ENCODE assay signal across 17 mouse cellular contexts in genomic region chr2:4119678-4120458, GRCm38 (mm10).
DNase-seq lines count a peak whose midpoint lies in the region; ATAC-seq lines count a peak whose summit lies in the region.
"Had no signal": no experiment of that assay in that cellular context is flagged by ENCODE, and none has a peak within 500 bp of the region (broad histone marks: within the 10 kb centered on the region; RNA-seq: fewer than 3 reads in every experiment).

No protein-coding gene starts in this region.

- no peak overlapping the region for H3K4me3 ChIP-seq in forebrain, embryonic 10.5 days
- no peak overlapping the region for H3K4me3 ChIP-seq in hindbrain, embryonic 13.5 days
- no peak overlapping the region for H3K4me3 ChIP-seq in neural tube, embryonic 12.5 days
- H3K4me3 ChIP-seq in liver, embryonic 11.5 days (ENCODE audit: low read depth, low read length): no peak overlapping the region
- H3K4me3 ChIP-seq: stomach, embryonic 15.5 days had no signal

- DNase-seq in heart, adult 11 months: peak; percentile 25
- DNase-seq in heart, adult 18-20 months: no peak
- DNase-seq in forebrain, embryonic 10.5 days (ENCODE audit: extremely low spot score, low spot score): peak; percentile 20
- no peak for DNase-seq in liver, embryonic 11.5 days (ENCODE audit: low spot score)
- no peak for DNase-seq in right cerebral cortex, adult 18-20 months
- DNase-seq: adrenal gland, postnatal 25 days; cerebellum, adult 9-10 months; kidney, postnatal 10 days; lung, embryonic 14.5 days; spleen, adult 18-20 months; thymus, postnatal 4 days had no signal

- no peaks in the 10 kb centered on the region for H3K36me3 ChIP-seq in forebrain, embryonic 10.5 days (replicated peaks)
- H3K36me3 ChIP-seq in hindbrain, embryonic 13.5 days: no peaks in the 10 kb centered on the region
- no peaks in the 10 kb centered on the region for H3K36me3 ChIP-seq in neural tube, embryonic 12.5 days
- no peaks in the 10 kb centered on the region for H3K36me3 ChIP-seq in liver, embryonic 11.5 days (ENCODE audit: control insufficient read depth, insufficient read depth, low read length)
- H3K36me3 ChIP-seq: stomach, embryonic 15.5 days had no signal

- WGBS in forebrain, embryonic 10.5 days: 61% methylated on average over 9 of the region's 9 CpGs
- 47% methylated on average over 9 of the region's 9 CpGs for WGBS in hindbrain, embryonic 13.5 days
- WGBS in neural tube, embryonic 12.5 days: 39% methylated on average over 9 of the region's 9 CpGs
- WGBS in liver, embryonic 11.5 days: 58% methylated on average over 9 of the region's 9 CpGs

- H3K9me3 ChIP-seq in forebrain, embryonic 10.5 days: no peaks in the 10 kb centered on the region
- no peaks in the 10 kb centered on the region for H3K9me3 ChIP-seq in hindbrain, embryonic 13.5 days
- no peaks in the 10 kb centered on the region for H3K9me3 ChIP-seq in neural tube, embryonic 12.5 days
- no peaks in the 10 kb centered on the region for H3K9me3 ChIP-seq in liver, embryonic 11.5 days (ENCODE audit: control insufficient read depth, low read length)
- H3K9me3 ChIP-seq: stomach, embryonic 15.5 days had no signal

- H3K27ac ChIP-seq in forebrain, embryonic 10.5 days: peak overlapping the region; percentile 11; the same call in 1 of the 2 replicates
- peak overlapping the region; percentile 60 for H3K27ac ChIP-seq in hindbrain, embryonic 13.5 days
- H3K27ac ChIP-seq in neural tube, embryonic 12.5 days: no peak overlapping the region
- H3K27ac ChIP-seq in liver, embryonic 11.5 days (ENCODE audit: low read depth, low read length): no peak overlapping the region
- H3K27ac ChIP-seq: stomach, embryonic 15.5 days had no signal

- H3K4me2 ChIP-seq in hindbrain, embryonic 13.5 days: no peak overlapping the region
- H3K4me2 ChIP-seq in neural tube, embryonic 12.5 days (replicated peaks): no peak overlapping the region
- no peak overlapping the region for H3K4me2 ChIP-seq in liver, embryonic 11.5 days
- H3K4me2 ChIP-seq: lung, embryonic 14.5 days; stomach, embryonic 15.5 days had no signal

- H3K4me1 ChIP-seq in forebrain, embryonic 10.5 days: peaks cover 23% of the 10 kb centered on the region
- peaks cover 12% of the 10 kb centered on the region for H3K4me1 ChIP-seq in hindbrain, embryonic 13.5 days (replicated peaks)
- H3K4me1 ChIP-seq in neural tube, embryonic 12.5 days: no peaks in the 10 kb centered on the region
- no peaks in the 10 kb centered on the region for H3K4me1 ChIP-seq in liver, embryonic 11.5 days (replicated peaks; ENCODE audit: control insufficient read depth, insufficient read depth, low read length)
- H3K4me1 ChIP-seq: stomach, embryonic 15.5 days had no signal

- no peaks in the 10 kb centered on the region for H3K27me3 ChIP-seq in forebrain, embryonic 10.5 days (ENCODE audit: poor library complexity, severe bottlenecking)
- H3K27me3 ChIP-seq in hindbrain, embryonic 13.5 days: no peaks in the 10 kb centered on the region
- H3K27me3 ChIP-seq in neural tube, embryonic 12.5 days (replicated peaks): no peaks in the 10 kb centered on the region
- no peaks in the 10 kb centered on the region; the same call in 1 of the 2 replicates for H3K27me3 ChIP-seq in liver, embryonic 11.5 days (replicated peaks; ENCODE audit: control insufficient read depth, insufficient read depth, low read length)
- H3K27me3 ChIP-seq: CH12.LX; stomach, embryonic 15.5 days had no signal

- H3K9ac ChIP-seq in hindbrain, embryonic 13.5 days: no peak overlapping the region
- no peak overlapping the region for H3K9ac ChIP-seq in neural tube, embryonic 12.5 days
- H3K9ac ChIP-seq in liver, embryonic 11.5 days (ENCODE audit: low read depth, low read length): no peak overlapping the region
- H3K9ac ChIP-seq: lung, embryonic 14.5 days; stomach, embryonic 15.5 days had no signal

- peak; percentile 69; the same call in 1 of the 2 replicates for ATAC-seq in hindbrain, embryonic 13.5 days (ENCODE audit: low FRiP score)
- ATAC-seq in neural tube, embryonic 12.5 days (ENCODE audit: low FRiP score, low read depth): 0 out of 2 replicates have a peak, but pooled peaks have one; percentile 33
- no peak for ATAC-seq in liver, embryonic 11.5 days (replicated peaks; ENCODE audit: low FRiP score)
- ATAC-seq in monocyte, adult 5-6 weeks (replicated peaks; ENCODE audit: insufficient number of reproducible peaks, low FRiP score, low TSS enrichment, poor library complexity, severe bottlenecking): no peak
- ATAC-seq: intestine, embryonic 16.5 days had no signal

Comparison
In these comparisons a context has a peak if more than half of its experiments do, and no peak if none do; other contexts are left out.
1. DNase-seq: peak in heart, adult 11 months (single experiment) and forebrain, embryonic 10.5 days (single experiment); none in heart, adult 18-20 months (0 of 2), liver, embryonic 11.5 days (single experiment) and right cerebral cortex, adult 18-20 months (single experiment).
2. H3K27ac ChIP-seq: peak in forebrain, embryonic 10.5 days (single experiment) and hindbrain, embryonic 13.5 days (single experiment); none in neural tube, embryonic 12.5 days (single experiment) and liver, embryonic 11.5 days (single experiment).
3. ATAC-seq: peak in hindbrain, embryonic 13.5 days (single experiment) and neural tube, embryonic 12.5 days (single experiment); none in liver, embryonic 11.5 days (single experiment) and monocyte, adult 5-6 weeks (single experiment).